In the genomic region with DNA sequence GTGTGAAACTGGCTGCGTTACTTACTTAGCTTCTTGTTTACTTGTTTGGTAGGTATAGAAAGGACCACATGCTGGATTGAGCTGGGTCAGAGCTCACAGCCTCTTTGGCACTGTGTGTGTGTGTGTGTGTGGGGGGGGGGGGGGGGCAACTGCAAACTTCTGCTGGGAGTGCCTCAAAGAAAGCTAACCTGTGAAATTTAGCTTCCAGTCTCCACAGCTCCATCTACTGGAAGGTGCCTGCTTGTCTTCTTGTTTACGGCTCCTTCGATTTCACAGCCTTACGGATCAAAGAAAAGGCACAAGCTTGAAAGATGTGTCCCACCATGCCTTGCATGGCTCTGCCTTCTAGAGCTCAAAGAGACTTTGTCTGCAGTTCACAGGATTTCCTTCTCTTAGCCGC, we compare ENCODE assay signal across 8 mouse cellular contexts. TPM values are rescaled to one million over a fixed set of nuclear protein-coding genes. Genes with fewer than 3 reads are reported as not detected.
DNase-seq lines count a peak whose midpoint lies in the region; ATAC-seq lines count a peak whose summit lies in the region.

No protein-coding gene starts in this region.

- peaks cover 3% of the 10 kb centered on the region; the same call in 1 of the 2 replicates for H3K4me1 ChIP-seq in liver, embryonic 12.5 days

- 0 out of 2 replicates have a peak, but pooled peaks cover 4% of the 10 kb centered on the region for H3K27me3 ChIP-seq in liver, embryonic 12.5 days (replicated peaks)

- no peak overlapping the region for H3K4me3 ChIP-seq in liver, embryonic 12.5 days

- no peaks in the 10 kb centered on the region for H3K9me3 ChIP-seq in liver, embryonic 12.5 days (replicated peaks)

- no peak for DNase-seq in frontal cortex, postnatal 10 days (ENCODE audit: low spot score in 2 of 2)
- peak; percentile 49 for DNase-seq in right cerebral cortex, adult 18-20 months
- DNase-seq in right cerebral cortex, postnatal 10 days (ENCODE audit: low spot score in 2 of 2) = no peak
- DNase-seq in ovary, postnatal 36 days (ENCODE audit: low spot score) = no peak
- DNase-seq in c-Kit-positive CD71-positive TER-119-positive erythroid progenitor cells, embryonic 14.5 days (ENCODE audit: low spot score) = no peak
- no peak for DNase-seq in urinary bladder, postnatal 10 days (ENCODE audit: low spot score)

- no peak overlapping the region for H3K27ac ChIP-seq in liver, embryonic 12.5 days

- H3K4me2 ChIP-seq in liver, embryonic 12.5 days = peak overlapping the region; percentile 24; the same call in 1 of the 2 replicates

- no peak overlapping the region for H3K9ac ChIP-seq in liver, embryonic 12.5 days

- WGBS in liver, embryonic 12.5 days (ENCODE audit: insufficient replicate concordance) = 30% methylated on average over 5 of the region's 5 CpGs

- peak; percentile 56 for ATAC-seq in frontal cortex, adult (ENCODE audit: low TSS enrichment)
- no peak for ATAC-seq in liver, embryonic 12.5 days

- no peaks in the 10 kb centered on the region for H3K36me3 ChIP-seq in liver, embryonic 12.5 days

RNA-seq across cellular contexts. Expression of a gene that starts 17.4 kb away (rescaled TPM):
- polyA plus RNA-seq in liver, embryonic 12.5 days (2016; fragmentation: Nextera tagmentation; extraction: Ambion mirVana) = 12.0 and 12.5 TPM in 2 replicates

RNA-seq across cellular contexts. Expression of a gene that starts 42.3 kb away (rescaled TPM):
- 99.8 and 104 TPM in 2 replicates for polyA plus RNA-seq in liver, embryonic 12.5 days (2016; fragmentation: Nextera tagmentation; extraction: Ambion mirVana)

RNA-seq across cellular contexts. Expression of a gene that starts 45.1 kb away (rescaled TPM):
- polyA plus RNA-seq in liver, embryonic 12.5 days (2016; fragmentation: Nextera tagmentation; extraction: Ambion mirVana) = 13.9 and 14.9 TPM in 2 replicates
